Mouse (Mus musculus): ENCODE measurements around the gene Cmtm4. TPM values are rescaled to one million over a fixed set of nuclear protein-coding genes. Genes with fewer than 3 reads are reported as not detected.
A peak's percentile ranks its signal among the peaks of the same experiment; 100 is the strongest.
"Not testable (repeated sequence)": the region's sequence is repeated elsewhere in the genome, so short reads cannot be mapped to it uniquely, and the experiment has no call there.

The Cmtm4 gene
- polyA plus RNA-seq, 1 experiment from 2014 or later = 2.6 TPM

- not testable (repeated sequence) for H3K4me3 ChIP-seq; H3K27ac ChIP-seq; H3K27me3 ChIP-seq; H3K4me2 ChIP-seq; H3K9ac ChIP-seq; H3K4me1 ChIP-seq; ATAC-seq; H3K9me3 ChIP-seq (replicated peaks); H3K36me3 ChIP-seq (ENCODE audit: poor library complexity, severe bottlenecking)
- WGBS = 90% methylated on average over 11 of the region's 11 CpGs
Observed at GRCm38 (mm10) chr8:104321267-104321666, 74.3 kb downstream of the Cmtm4 start, which contains the start of gene Gm11020. Gene Gm11020 (plus strand): TSS chr8:104321567.

GRCm38 (mm10) chr8:104313311-104313710 lies 82.3 kb downstream of the Cmtm4 start:
- Histone ChIP-seq H3K27me3 (no peaks in the 10 kb centered on the region), H3K4me1 (no peaks in the 10 kb centered on the region), H3K9me3 (replicated peaks) (no peaks in the 10 kb centered on the region), H3K4me2 (no peak overlapping the region), H3K4me3 (no peak overlapping the region), H3K27ac (no peak overlapping the region), H3K36me3 (ENCODE audit: poor library complexity, severe bottlenecking) (no peaks in the 10 kb centered on the region), H3K9ac (no peak overlapping the region)
- WGBS = 76% methylated on average over 4 of the region's 4 CpGs
- no peak for ATAC-seq

- H3K27ac ChIP-seq; H3K9ac ChIP-seq; H3K9me3 ChIP-seq (replicated peaks); H3K36me3 ChIP-seq (ENCODE audit: poor library complexity, severe bottlenecking); H3K27me3 ChIP-seq; ATAC-seq; H3K4me3 ChIP-seq; H3K4me2 ChIP-seq; H3K4me1 ChIP-seq: not testable (repeated sequence)
- WGBS = 91% methylated on average over 3 of the region's 3 CpGs
Observed at GRCm38 (mm10) chr8:104312023-104312422, 83.6 kb downstream of the Cmtm4 start.

- not testable (repeated sequence) for H3K4me1 ChIP-seq; ATAC-seq; H3K9me3 ChIP-seq (replicated peaks); H3K4me2 ChIP-seq; H3K9ac ChIP-seq; H3K36me3 ChIP-seq (ENCODE audit: poor library complexity, severe bottlenecking); H3K4me3 ChIP-seq; H3K27me3 ChIP-seq; H3K27ac ChIP-seq
- WGBS = 92% methylated on average over 36 of the region's 36 CpGs
Observed at GRCm38 (mm10) chr8:104309441-104310155, 86.0 kb downstream of the Cmtm4 start, which contains the start of the genes Gm45711 and Cmtm1. Gene Gm45711 (minus strand): TSS chr8:104310081. Gene Cmtm1 (minus strand): TSS chr8:104310145.

- WGBS = 74% methylated on average over 6 of the region's 6 CpGs
- H3K4me1 ChIP-seq; H3K9me3 ChIP-seq (replicated peaks); H3K4me2 ChIP-seq; H3K4me3 ChIP-seq; H3K27ac ChIP-seq; H3K27me3 ChIP-seq; H3K9ac ChIP-seq; ATAC-seq; H3K36me3 ChIP-seq (ENCODE audit: poor library complexity, severe bottlenecking): not testable (repeated sequence)
Observed at GRCm38 (mm10) chr8:104308341-104308740, 87.3 kb downstream of the Cmtm4 start.

- Histone ChIP-seq H3K9ac (no peak overlapping the region), H3K36me3 (ENCODE audit: poor library complexity, severe bottlenecking) (no peaks in the 10 kb centered on the region), H3K4me1 (peaks cover 17% of the 10 kb centered on the region), H3K27ac (no peak overlapping the region), H3K4me3 (no peak overlapping the region), H3K9me3 (replicated peaks) (no peaks in the 10 kb centered on the region), H3K27me3 (no peaks in the 10 kb centered on the region), H3K4me2 (no peak overlapping the region)
- 89% methylated on average over 11 of the region's 11 CpGs for WGBS
- no peak for ATAC-seq
Observed at GRCm38 (mm10) chr8:104304962-104305361, 90.6 kb downstream of the Cmtm4 start.

- H3K4me3 ChIP-seq; H3K36me3 ChIP-seq (ENCODE audit: poor library complexity, severe bottlenecking); H3K4me2 ChIP-seq; ATAC-seq; H3K27ac ChIP-seq; H3K27me3 ChIP-seq; H3K9me3 ChIP-seq (replicated peaks); H3K9ac ChIP-seq: not testable (repeated sequence)
- peaks cover 17% of the 10 kb centered on the region for H3K4me1 ChIP-seq
- 93% methylated on average over 4 of the region's 4 CpGs for WGBS
Observed at GRCm38 (mm10) chr8:104302536-104302935, 93.1 kb downstream of the Cmtm4 start.

- WGBS = 0% methylated on average over 3 of the region's 3 CpGs
- H3K9me3 ChIP-seq (replicated peaks); H3K4me3 ChIP-seq; H3K36me3 ChIP-seq (ENCODE audit: poor library complexity, severe bottlenecking); H3K4me2 ChIP-seq; H3K9ac ChIP-seq; H3K27me3 ChIP-seq; H3K27ac ChIP-seq: not testable (repeated sequence)
- peaks cover 17% of the 10 kb centered on the region for H3K4me1 ChIP-seq
- peak; percentile 91 for ATAC-seq
Observed at GRCm38 (mm10) chr8:104301577-104301976, 94.0 kb downstream of the Cmtm4 start.

Other genes with a start within 250 kb of the Cmtm4 start
- 0.75 and 0.87 TPM in 2 replicates for gene Bean1, start 225.4 kb downstream of the Cmtm4 start, polyA plus RNA-seq (2015; fragmentation: Nextera tagmentation; extraction: Ambion mirVana)
- gene Tk2, start 147.2 kb downstream of the Cmtm4 start, polyA plus RNA-seq (2015; fragmentation: Nextera tagmentation; extraction: Ambion mirVana) = 39.1 and 41.1 TPM in 2 replicates
- gene Cklf, start 144.9 kb downstream of the Cmtm4 start, polyA plus RNA-seq (2015; fragmentation: Nextera tagmentation; extraction: Ambion mirVana) = 41.3 and 44.1 TPM in 2 replicates
- not detected in 2 replicates for gene Cmtm2a, start 102.6 kb downstream of the Cmtm4 start, polyA plus RNA-seq (2015; fragmentation: Nextera tagmentation; extraction: Ambion mirVana)
- not detected in 2 replicates for gene Gm45711, start 85.7 kb downstream of the Cmtm4 start, polyA plus RNA-seq (2015; fragmentation: Nextera tagmentation; extraction: Ambion mirVana)
- gene Cmtm1, start 85.7 kb downstream of the Cmtm4 start, polyA plus RNA-seq (2015; fragmentation: Nextera tagmentation; extraction: Ambion mirVana) = not detected in 2 replicates
- not detected in 2 replicates for gene Gm11020, start 74.2 kb downstream of the Cmtm4 start, polyA plus RNA-seq (2015; fragmentation: Nextera tagmentation; extraction: Ambion mirVana)
- gene Cmtm2b, start 73.6 kb downstream of the Cmtm4 start, polyA plus RNA-seq (2015; fragmentation: Nextera tagmentation; extraction: Ambion mirVana) = not detected in 2 replicates
- 31.6 and 36.1 TPM in 2 replicates for gene Cmtm3, start 56.4 kb downstream of the Cmtm4 start, polyA plus RNA-seq (2015; fragmentation: Nextera tagmentation; extraction: Ambion mirVana)
- 108 and 109 TPM in 2 replicates for gene Dync1li2, start 47.2 kb upstream of the Cmtm4 start, polyA plus RNA-seq (2015; fragmentation: Nextera tagmentation; extraction: Ambion mirVana)
- 0.08 and 0.14 TPM in 2 replicates for gene Terb1, start 114.1 kb upstream of the Cmtm4 start, polyA plus RNA-seq (2015; fragmentation: Nextera tagmentation; extraction: Ambion mirVana)
- 113 and 115 TPM in 2 replicates for gene Nae1, start 138.8 kb upstream of the Cmtm4 start, polyA plus RNA-seq (2015; fragmentation: Nextera tagmentation; extraction: Ambion mirVana)
- gene Car7, start 138.9 kb upstream of the Cmtm4 start, polyA plus RNA-seq (2015; fragmentation: Nextera tagmentation; extraction: Ambion mirVana) = 1.6 and 1.7 TPM in 2 replicates
- 15.2 and 17.2 TPM in 2 replicates for gene Pdp2, start 195.6 kb upstream of the Cmtm4 start, polyA plus RNA-seq (2015; fragmentation: Nextera tagmentation; extraction: Ambion mirVana)
- gene Cdh16, start 228.6 kb upstream of the Cmtm4 start, polyA plus RNA-seq (2015; fragmentation: Nextera tagmentation; extraction: Ambion mirVana) = not detected in 2 replicates
- 1.3 and 2.4 TPM in 2 replicates for gene Rrad, start 235.5 kb upstream of the Cmtm4 start, polyA plus RNA-seq (2015; fragmentation: Nextera tagmentation; extraction: Ambion mirVana)
- gene Ciao2b, start 246.2 kb upstream of the Cmtm4 start, polyA plus RNA-seq (2015; fragmentation: Nextera tagmentation; extraction: Ambion mirVana) = 140 and 149 TPM in 2 replicates